In the genomic region with DNA sequence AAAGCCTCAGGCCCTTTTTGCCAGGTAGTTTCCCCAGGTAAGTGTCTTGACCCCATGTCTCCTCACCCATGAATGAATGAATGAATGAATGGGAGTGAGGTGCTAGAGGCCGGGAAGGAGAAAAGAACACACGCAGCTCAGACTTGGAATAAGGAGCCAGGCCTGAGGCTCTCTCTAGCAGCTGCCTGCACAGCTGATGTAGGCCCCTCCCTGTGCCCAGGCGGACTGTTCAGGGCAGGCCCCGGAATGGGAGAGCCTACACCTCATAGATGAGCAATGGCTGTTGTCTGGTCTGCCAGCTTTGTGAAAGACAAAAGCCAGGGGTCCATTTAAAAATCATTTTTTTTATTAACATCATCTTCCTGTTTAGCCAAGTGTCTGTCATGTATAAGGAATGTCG, we compare ENCODE assay signal across 11 mouse cellular contexts.
"Had no signal": no experiment of that assay in that cellular context is flagged by ENCODE, and none has a peak within 500 bp of the region (broad histone marks: within the 10 kb centered on the region; RNA-seq: fewer than 3 reads in every experiment).

No protein-coding gene starts in this region.

- H3K4me1 ChIP-seq: liver, embryonic 13.5 days had no signal

- H3K4me3 ChIP-seq: liver, embryonic 13.5 days had no signal

- ATAC-seq: intestine, postnatal 0 days had no signal

- H3K9ac ChIP-seq: liver, embryonic 13.5 days had no signal

- H3K9me3 ChIP-seq: liver, embryonic 13.5 days had no signal

- H3K27me3 ChIP-seq: liver, embryonic 13.5 days had no signal

- H3K36me3 ChIP-seq: liver, embryonic 13.5 days had no signal

- DNase-seq: kidney, adult 2 months; kidney, postnatal 25 days; liver, embryonic 13.5 days; lung, adult 2 months; lung, postnatal 14 days; lung, postnatal 4 days; midbrain, embryonic 14.5 days; thymus, adult 18-20 months; thymus, postnatal 36 days had no signal

- H3K27ac ChIP-seq: liver, embryonic 13.5 days had no signal

- H3K4me2 ChIP-seq: liver, embryonic 13.5 days; midbrain, embryonic 11.5 days had no signal
